Mouse (Mus musculus): Measurements from ENCODE around the gene Dnah17.
A peak's percentile ranks its signal among the peaks of the same experiment; 100 is the strongest.

The Dnah17 gene

GRCm38 (mm10) chr11:117994250-117995057 is 136.0 kb downstream of the Dnah17 start:
- DNase-seq (ENCODE audit: low read depth) = no peak

- DNase-seq (ENCODE audit: low read depth) = peak; percentile 74
Measured at GRCm38 (mm10) chr11:117993190-117994175, 137.0 kb downstream of the Dnah17 start.

- DNase-seq (ENCODE audit: low read depth) = peak; percentile 97
Measured at GRCm38 (mm10) chr11:117991502-117992470, 138.6 kb downstream of the Dnah17 start.

GRCm38 (mm10) chr11:117989926-117990325 is 140.5 kb downstream of the Dnah17 start:
- peak; percentile 89 for DNase-seq (ENCODE audit: low read depth)

GRCm38 (mm10) chr11:117989241-117989640 is 141.2 kb downstream of the Dnah17 start:
- DNase-seq (ENCODE audit: low read depth) = peak; percentile 85

GRCm38 (mm10) chr11:117987968-117988367 is 142.5 kb downstream of the Dnah17 start:
- peak; percentile 91 for DNase-seq (ENCODE audit: low read depth)

GRCm38 (mm10) chr11:117987032-117987451 is 143.4 kb downstream of the Dnah17 start:
- DNase-seq (ENCODE audit: low read depth) = peak; percentile 84

GRCm38 (mm10) chr11:117986126-117987031 is 144.1 kb downstream of the Dnah17 start, which contains the start of gene Pgs1:
Gene Pgs1 (plus strand): TSS chr11:117986292.
- DNase-seq (ENCODE audit: low read depth) = peak; percentile 84

GRCm38 (mm10) chr11:117983770-117984169 is 146.7 kb downstream of the Dnah17 start:
- no peak for DNase-seq (ENCODE audit: low read depth)

GRCm38 (mm10) chr11:117982426-117982825 is 148.0 kb downstream of the Dnah17 start:
- DNase-seq (ENCODE audit: low read depth) = no peak

- DNase-seq (ENCODE audit: low read depth) = peak; percentile 96
Measured at GRCm38 (mm10) chr11:117979388-117979787, 151.0 kb downstream of the Dnah17 start.

- DNase-seq (ENCODE audit: low read depth) = no peak
Measured at GRCm38 (mm10) chr11:117977694-117978360, 152.6 kb downstream of the Dnah17 start.

- peak; percentile 78 for DNase-seq (ENCODE audit: low read depth)
Measured at GRCm38 (mm10) chr11:117976081-117976582, 154.3 kb downstream of the Dnah17 start.

GRCm38 (mm10) chr11:117975211-117975967 is 155.0 kb downstream of the Dnah17 start:
- DNase-seq (ENCODE audit: low read depth) = no peak

GRCm38 (mm10) chr11:117974327-117975125 is 155.9 kb downstream of the Dnah17 start:
- DNase-seq (ENCODE audit: low read depth) = peak; percentile 81

- DNase-seq (ENCODE audit: low read depth) = no peak
Measured at GRCm38 (mm10) chr11:117973569-117973968, 156.9 kb downstream of the Dnah17 start.

- peak; percentile 83 for DNase-seq (ENCODE audit: low read depth)
Measured at GRCm38 (mm10) chr11:117972656-117973558, 157.5 kb downstream of the Dnah17 start.
